Mouse (Mus musculus) adrenal gland (tissue): Measurements from ENCODE around the gene Atg9b.

Experiments used
- intact Hi-C: fragments of 180-260 bp; cut with DNase I; formaldehyde crosslinking; loops from one replicate; pipeline ENCODE4 v1.15.1; 2025

The Atg9b gene

DNA sequence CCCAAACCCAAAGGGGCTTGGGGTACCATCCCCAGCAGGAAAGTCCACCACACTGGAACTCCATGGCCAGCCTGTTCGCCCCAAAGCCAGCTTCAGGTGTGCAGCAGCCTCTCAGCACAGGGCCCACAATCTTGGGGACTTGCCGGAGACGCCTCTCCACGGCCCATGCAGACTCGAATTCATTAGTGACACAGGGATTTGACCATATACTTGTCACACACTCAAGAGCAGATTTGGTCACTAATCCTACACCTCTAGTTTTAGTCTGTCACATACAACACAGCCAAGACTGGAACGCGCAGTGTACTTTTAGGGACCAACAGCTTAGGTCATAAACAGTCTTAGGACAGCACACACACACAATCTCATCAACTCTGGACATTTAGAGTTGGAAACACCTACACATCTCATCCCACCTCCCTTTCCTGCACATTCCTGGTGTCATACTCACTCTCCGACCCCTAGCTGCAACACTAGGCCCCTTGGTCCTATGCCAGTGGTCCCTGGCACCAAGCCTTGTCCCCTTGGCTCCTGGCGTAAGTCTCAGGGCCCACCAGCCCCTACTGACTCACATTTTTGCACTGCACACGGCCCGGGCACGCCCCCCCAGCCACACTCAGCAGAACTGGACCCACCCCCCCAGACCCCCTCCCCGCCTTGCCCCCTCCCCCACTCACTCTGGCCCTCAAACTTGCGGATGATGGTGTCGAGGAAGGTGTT is 41.3 kb downstream of the Atg9b start:
- intact Hi-C loops: no loop called here

- intact Hi-C loops: no loop called here
Observed at GRCm38 (mm10) chr5:24350073-24350472, 41.9 kb downstream of the Atg9b start.

- intact Hi-C loops: no loop called here
Observed at GRCm38 (mm10) chr5:24348546-24348945, 43.4 kb downstream of the Atg9b start.

DNA sequence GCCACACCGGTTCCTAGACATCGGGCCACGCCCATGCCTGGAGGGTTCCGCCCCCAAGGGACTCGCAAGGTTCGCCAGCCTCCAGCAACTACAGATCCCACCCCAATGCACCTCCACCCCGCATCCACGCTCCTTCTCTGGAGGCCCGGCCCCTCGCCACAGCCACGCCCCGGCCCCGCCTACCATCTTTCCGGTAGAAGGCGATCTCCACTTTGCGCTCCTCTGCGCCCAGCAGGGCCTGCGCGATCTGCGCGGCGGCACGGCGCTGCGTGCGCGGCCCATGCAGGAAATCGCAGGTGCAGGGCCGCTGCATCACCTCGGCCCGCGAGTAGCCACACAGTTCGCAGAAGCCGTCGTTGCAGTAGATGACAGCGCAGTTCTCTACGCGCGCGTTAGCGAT is 43.8 kb downstream of the Atg9b start:
- intact Hi-C loops: no loop called here

DNA sequence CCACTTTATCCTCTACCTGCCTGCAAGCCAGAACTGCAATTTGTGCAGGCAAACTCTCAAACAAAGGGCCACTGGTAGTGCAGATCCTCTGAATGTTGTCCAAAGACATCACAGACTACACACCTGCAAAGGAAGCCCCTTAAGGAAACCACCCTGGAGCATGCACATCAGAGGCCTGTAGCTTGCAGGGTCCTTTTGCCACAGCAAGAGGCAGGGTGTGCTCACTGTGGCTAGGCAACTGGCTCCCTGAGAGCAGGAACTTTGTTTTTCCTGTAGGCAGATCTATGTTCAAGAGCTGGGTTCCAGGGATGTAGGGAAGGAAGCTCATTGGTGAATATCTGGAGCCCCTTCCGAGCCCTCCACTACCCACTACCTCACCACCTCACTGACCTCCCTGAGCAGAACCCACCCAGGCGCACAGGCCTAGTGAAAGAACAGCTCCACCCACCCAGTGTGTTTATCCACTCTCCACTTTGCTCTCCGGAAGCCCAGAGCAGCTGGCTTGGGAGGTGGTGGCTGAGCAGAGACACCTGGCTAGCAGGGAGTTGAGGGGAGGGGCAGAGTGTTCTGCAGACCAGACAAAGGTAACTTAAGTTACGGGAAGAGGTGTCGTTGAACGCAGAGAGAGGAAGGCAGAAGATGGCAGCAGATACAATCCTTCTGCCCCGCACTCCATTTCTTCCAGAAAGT is 44.6 kb downstream of the Atg9b start:
- intact Hi-C loops: no loop called here

GRCm38 (mm10) chr5:24346313-24346712 is 45.6 kb downstream of the Atg9b start:
- intact Hi-C loops: no loop called here

DNA sequence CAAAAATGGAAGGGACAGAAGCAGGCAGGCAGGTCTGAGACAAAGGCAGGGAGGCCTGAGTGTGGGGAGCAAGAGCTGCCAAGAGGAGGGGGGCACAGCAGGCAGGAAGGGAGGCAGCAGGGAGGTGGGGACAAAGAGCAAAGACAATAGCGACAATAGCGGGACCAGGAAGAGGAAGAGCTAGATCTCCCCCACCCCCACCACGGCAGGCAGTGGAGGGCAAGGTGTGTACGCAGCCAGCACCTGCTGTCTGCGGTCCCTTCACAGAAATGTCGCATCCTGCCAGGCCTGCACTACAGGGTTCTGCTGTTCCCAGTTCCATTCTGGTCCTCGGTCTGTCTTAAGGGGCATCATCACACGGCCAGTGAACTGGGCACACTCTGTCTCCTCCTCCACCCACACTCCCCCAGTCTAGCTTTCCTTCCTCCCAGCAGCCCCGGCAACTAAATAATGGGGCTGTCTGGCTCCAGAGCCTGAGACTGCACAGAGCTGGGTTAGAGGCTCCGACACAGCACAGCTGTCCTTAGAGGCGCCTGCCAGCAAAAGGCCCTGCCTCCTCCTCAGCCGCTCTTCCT is 47.4 kb downstream of the Atg9b start:
- intact Hi-C loops: no loop called here

DNA sequence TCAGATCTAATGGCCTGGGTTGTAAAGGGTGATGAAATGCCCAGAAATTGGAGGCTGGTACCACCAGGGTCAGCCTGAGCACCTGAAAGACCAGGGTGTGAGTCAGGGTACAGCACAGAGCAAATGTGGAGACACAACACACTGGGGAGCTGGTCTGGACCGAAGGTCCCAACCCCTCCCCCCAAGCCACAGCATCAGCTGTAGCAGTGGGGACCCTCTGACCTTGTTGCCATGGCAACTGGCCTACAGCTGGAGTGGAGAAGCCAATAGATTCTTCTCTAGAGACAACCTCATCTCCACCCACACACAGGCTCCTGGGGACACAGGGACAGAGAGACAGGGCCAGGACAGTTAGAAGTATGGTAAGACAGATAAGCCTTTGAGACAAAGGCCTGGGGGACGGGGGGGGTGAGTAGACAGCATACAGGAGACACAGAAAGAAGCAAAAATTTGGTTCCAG is 47.9 kb downstream of the Atg9b start:
- intact Hi-C loops: no loop called here

DNA sequence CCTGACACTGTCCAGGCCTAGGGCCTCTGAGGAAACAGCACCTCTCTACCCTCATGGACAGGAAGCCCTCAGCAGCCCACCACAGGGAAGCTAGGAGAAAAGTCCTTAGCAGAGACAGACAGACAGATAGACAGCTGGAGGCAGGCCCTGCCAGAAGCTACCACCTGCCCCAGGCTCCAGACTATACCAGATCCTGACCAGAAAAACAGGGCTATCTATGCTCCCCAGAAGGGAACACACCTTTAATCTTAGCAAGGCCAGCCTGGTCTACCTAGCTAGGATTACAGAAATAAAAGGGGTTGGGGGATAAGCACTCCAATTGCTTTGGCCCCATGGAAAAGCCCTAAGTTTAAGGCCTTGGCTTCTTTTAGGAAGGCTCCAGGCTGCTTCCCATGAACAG is 48.6 kb downstream of the Atg9b start:
- intact Hi-C loops: no loop called here

DNA sequence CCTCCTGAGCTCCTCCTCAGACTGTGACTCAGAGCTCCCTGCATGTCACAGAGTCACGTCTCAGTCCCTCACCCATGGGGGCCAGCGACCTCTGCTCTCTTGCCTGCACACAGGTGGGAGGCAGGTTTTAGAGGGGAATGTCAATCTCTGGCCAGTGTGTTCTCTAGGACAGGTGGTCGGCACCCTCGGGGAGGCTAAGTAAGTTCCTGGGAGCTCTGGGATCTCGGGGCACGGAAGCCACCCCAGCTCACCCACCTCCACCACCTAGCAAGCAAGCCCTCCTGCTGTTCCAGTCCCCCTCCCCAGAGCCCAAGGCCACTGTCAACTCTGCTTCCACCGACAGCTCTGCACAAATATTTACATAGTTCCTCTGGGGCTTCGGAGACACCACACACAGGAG is 49.0 kb downstream of the Atg9b start:
- intact Hi-C loops: no loop called here

DNA sequence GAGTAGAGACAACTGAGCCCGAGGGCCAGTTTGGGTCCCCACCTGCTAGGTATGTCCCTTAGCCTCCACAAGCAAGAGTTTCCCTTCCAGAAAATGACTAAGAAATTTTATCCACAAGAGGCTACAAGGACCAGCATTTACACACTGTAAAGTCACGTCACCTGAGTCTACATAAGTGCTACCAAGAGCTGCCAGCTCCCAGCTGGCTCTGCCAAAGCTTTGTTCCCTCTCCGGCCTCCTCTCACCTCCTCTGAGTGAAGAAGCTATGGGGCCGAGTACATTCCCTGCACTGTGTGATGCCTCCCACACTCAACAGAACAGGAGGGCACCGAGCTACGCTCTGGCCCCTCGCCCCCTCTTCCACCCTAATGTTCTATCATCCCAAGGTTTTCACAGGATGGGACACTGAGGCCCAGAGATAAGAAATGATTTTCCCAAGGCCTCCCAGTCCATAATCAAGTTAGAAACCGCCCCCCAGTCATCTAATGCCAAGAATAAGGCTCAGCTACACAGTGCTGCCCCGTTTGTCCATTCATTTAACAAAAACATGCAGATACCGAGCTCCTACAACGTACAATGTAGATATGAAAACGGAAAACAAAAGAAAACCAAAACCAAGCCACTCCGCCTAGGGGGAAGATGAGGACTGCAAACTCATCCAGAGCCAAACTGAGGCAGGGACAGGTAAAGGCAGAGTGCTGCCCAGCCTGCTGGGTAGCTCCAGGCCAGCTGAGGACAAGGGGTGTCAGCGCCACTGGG is 49.6 kb downstream of the Atg9b start:
- intact Hi-C loops: no loop called here

DNA sequence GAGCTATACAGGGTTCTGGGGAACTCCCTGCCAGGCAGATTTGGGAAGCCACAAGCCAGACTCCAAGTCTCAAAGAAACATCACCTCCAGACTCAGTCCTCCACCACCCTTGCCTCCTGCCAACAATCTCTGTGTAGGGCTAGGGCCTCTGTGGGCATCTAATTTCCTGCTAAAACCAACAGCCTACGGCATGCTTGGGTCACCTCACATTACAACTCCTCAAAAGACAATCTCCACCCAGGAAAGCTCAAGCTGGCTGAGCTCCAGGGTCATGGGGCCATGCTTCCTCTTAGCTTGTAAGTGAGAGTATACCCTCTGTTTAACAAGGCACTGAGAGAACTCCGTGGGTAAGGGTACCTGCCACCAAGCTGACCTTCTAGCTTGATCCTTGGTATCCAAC is 54.1 kb downstream of the Atg9b start:
- intact Hi-C loops: loop anchor here (2.0 to 5.0 kb wide), 2 partner anchors 23 to 134 kb away; no protein-coding TSS in a partner anchor

DNA sequence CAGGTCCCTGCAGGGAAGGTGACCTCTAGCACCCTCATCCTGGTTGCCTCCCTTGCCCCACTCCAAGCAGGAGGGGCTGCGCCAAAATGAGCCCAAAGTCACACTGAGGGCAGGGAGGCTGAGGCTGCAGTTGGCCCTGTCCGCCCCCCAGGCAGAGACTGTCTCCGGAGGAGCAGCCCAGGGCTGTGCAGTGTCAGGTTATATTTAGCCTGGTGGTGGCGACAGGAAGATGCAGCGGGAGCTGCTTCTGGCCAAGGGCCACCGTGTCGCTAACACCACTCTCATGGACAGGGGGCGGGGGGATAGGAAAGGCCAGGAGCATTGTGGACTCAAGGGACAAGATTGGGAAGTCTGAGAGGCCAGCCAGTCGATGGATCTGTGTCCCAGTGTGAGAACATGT is 54.6 kb downstream of the Atg9b start:
- intact Hi-C loops: loop anchor here (2.0 to 5.0 kb wide), 2 partner anchors 23 to 135 kb away; no protein-coding TSS in a partner anchor

DNA sequence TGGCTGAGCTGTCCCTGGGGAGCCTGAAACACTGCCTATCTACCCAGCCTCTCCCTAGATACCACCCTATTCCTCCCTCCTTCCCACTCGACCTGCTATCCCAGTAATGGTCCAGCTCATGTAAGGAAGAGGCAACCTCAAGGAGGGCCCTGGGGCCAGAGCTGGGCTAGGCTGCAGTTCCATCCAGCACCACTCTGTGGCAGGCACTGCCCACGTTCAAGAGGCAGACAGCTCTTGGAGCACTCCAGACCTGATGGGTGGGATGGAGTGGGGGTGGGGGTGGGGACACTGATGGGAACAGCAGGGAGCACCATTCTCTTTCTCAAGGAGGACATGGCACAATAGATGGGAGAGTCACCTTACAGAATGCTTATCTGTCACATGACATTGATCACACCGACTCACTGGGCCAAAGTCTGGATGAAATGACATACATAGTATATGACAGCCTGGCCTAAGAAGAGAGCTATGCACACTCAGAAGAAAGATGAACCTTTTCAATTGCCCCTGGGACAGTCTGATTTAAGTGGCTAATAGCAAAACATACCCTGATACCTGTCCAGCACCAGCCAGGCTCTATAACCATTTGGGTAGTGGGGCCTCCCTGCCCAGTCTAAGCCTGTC is 55.9 kb downstream of the Atg9b start:
- intact Hi-C loops: loop anchor here (2.0 to 5.0 kb wide), 2 partner anchors 25 to 136 kb away; no protein-coding TSS in a partner anchor

DNA sequence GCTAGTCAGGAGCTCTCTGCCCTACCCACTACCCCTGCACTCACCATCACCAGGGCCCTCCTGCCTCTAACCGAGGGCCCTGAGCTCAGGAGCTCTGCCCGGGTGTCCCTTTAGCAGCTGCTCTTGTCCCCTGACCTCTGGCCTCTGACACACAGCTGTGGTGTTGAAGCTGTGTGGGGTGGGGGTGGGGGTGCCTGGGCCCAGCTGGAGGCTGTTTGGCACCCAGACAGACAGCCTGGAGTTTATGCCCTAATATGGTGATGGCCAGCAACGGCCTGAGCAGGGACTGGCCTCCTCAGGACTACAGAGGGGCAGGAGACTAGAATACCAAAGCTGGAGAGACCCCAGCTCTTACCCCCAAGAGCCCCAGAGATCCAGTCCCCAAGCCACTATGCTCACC is 57.2 kb downstream of the Atg9b start:
- intact Hi-C loops: loop anchor here (5.0 kb wide), 1 partner anchor 138 kb away; no protein-coding TSS in a partner anchor
